Mouse (Mus musculus): ENCODE measurements around the gene Slc6a18. TPM values are rescaled to one million over a fixed set of nuclear protein-coding genes. Genes with fewer than 3 reads are reported as not detected.

The Slc6a18 gene
- not detected for total RNA-seq (2023)

GRCm38 (mm10) chr13:73677853-73678252 lies at the start of gene Slc6a18:
Gene Slc6a18 (minus strand): TSS chr13:73678023.

GRCm38 (mm10) chr13:73704694-73705325 lies 27.0 kb upstream of the Slc6a18 start, which contains the start of gene Slc6a19:
Gene Slc6a19 (minus strand): TSS chr13:73704865.

GRCm38 (mm10) chr13:73626745-73627549 lies 50.9 kb downstream of the Slc6a18 start, which contains the start of gene Tert:
Gene Tert (plus strand): TSS chr13:73626911.

Other genes with a start within 250 kb of the Slc6a18 start
- 10 to 100 TPM; 36.7 to 49.5 TPM for gene Lpcat1, start 210.8 kb downstream of the Slc6a18 start, total RNA-seq (2023)
- gene Slc6a3, start 141.3 kb downstream of the Slc6a18 start, total RNA-seq (2023), result not detected
- gene Clptm1l, start 74.0 kb downstream of the Slc6a18 start, total RNA-seq (2023), result 10 to 100 TPM; 83.5 to 85.4 TPM
- under 1 TPM; 0.16 to 0.79 TPM for gene Tert, start 51.1 kb downstream of the Slc6a18 start, total RNA-seq (2023)
- not detected for gene Slc6a19, start 26.8 kb upstream of the Slc6a18 start, total RNA-seq (2023)
- gene Slc12a7, start 55.1 kb upstream of the Slc6a18 start, total RNA-seq (2023), result 1 to 10 TPM; 2.9 to 3.0 TPM
- gene Nkd2, start 169.6 kb upstream of the Slc6a18 start, total RNA-seq (2023), result under 1 TPM in 1 of 2 experiments, not detected in 1; 0.15 TPM